Mouse (Mus musculus): Measurements from ENCODE around the gene Tor1b. TPM values are rescaled to one million over a fixed set of nuclear protein-coding genes. Genes with fewer than 3 reads are reported as not detected.

Tor1b gene
- total and polyA plus RNA-seq, 3 experiments = 17.1 to 26.4 (median 23.9) TPM

DNA sequence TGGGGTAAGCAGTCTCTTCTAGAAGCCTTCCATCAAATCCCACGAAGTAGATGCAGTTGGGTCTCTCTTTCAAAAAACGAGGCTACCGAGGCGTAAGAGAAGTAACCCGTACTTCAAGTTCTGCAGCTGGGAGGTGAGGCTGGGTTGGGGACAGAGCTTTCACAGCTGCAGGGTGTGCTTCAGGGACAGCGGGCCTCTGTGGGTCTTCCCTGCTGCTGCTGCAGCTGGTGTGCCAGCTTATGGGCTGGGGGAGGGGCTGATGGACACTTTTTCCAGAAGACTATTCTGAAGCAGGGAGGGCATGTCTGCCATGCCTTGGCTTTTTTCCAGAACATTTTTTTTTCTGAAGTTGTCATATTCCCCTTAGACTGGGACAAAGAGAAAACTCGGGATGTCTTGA lies 30.3 kb downstream of the Tor1b start:
- no peak overlapping the region for H3K27ac ChIP-seq
- no peak for DNase-seq
- no peak overlapping the region for H3K9ac ChIP-seq (ENCODE audit: low read depth, low read length)

DNA sequence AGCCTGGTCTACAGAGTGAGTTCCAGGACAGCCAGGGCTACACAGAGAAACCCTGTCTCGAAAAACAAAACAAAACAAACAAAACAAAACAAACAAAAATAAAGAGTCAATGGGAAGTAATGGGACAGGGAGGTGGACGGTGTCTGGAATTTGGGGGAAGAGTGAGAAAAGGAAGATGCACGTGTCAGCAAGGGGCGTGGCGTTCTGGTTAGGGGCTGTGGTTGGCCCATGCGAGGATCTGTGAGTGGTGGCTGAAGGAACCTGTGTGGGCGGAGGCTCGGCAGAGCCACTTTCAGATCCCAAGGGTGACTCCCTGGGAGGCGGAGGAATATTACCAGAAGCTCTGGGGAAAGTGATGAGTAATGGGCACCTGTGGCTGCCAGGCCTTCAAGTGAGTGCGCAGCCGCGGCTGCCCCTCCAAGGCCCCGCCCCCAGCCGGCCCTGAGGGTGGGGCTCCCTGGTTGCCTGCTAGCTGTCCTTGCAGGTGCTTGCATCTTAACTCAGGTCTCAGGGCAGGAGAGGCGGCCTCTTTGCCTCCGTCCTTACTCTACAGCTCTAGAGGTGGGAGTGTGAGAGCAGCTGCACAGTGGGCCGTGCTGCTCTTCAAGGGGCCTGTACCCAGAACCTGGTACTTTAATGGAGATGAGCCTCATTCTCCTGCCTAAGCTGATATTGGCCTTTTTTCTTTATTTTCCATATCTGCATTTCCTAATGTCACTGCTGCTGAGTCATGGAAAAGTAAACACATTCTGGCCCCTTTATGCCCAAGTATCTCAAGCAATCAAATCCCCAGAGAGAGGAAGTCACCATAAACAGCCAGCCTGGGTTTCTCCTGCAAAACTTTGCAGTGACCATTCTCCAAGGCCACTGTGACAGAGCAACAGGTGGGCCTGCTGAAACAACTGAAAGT lies 32.6 kb downstream of the Tor1b start:
- intact Hi-C loops (cut with DNase I) = loop anchor here (10.0 kb wide), 1 partner anchor 1181 kb away; the partner anchor contains the start of gene Slc27a4
- no peak overlapping the region for H3K9ac ChIP-seq (ENCODE audit: low read depth, low read length)
- no peaks in the 10 kb centered on the region for H3K27me3 ChIP-seq (ENCODE audit: control insufficient read depth, insufficient read depth, low read length)
- H3K36me3 ChIP-seq (ENCODE audit: control insufficient read depth, insufficient read depth, low read length) = no peaks in the 10 kb centered on the region
- H3K4me3 ChIP-seq = no peak overlapping the region
- peak in 1 of 2 experiments; percentile 49 for DNase-seq
- 0 out of 2 replicates have a peak, but pooled peaks cover 2% of the 10 kb centered on the region for H3K79me2 ChIP-seq (replicated peaks; ENCODE audit: control insufficient read depth, insufficient read depth, low read length)
- WGBS = 37% methylated on average over 17 of the region's 17 CpGs
- no peak overlapping the region for H3K27ac ChIP-seq
- no peak for TF ChIP-seq CTCF (IDR thresholded peaks at IDR 0.05)
- no peak for TF ChIP-seq EP300 (IDR thresholded peaks at IDR 0.05; ENCODE audit: insufficient read depth, low read depth, low read length)
- TF ChIP-seq POLR2A (IDR thresholded peaks at IDR 0.05; ENCODE audit: insufficient read depth, low read depth, low read length) = no peak
- H3K4me1 ChIP-seq (ENCODE audit: control insufficient read depth, insufficient read depth, low read length) = peaks cover 3% of the 10 kb centered on the region; the same call in 1 of the 2 replicates

More for the DNA sequence above, 30.3 kb downstream of the Tor1b start:
- Histone ChIP-seq H3K36me3 (ENCODE audit: control insufficient read depth, insufficient read depth, low read length) (no peaks in the 10 kb centered on the region), H3K4me1 (ENCODE audit: control insufficient read depth, insufficient read depth, low read length) (peaks cover 3% of the 10 kb centered on the region; the same call in 1 of the 2 replicates), H3K27me3 (ENCODE audit: control insufficient read depth, insufficient read depth, low read length) (no peaks in the 10 kb centered on the region), H3K79me2 (replicated peaks; ENCODE audit: control insufficient read depth, insufficient read depth, low read length) (0 out of 2 replicates have a peak, but pooled peaks cover 2% of the 10 kb centered on the region), H3K4me3 (no peak overlapping the region)
- TF ChIP-seq EP300 (IDR thresholded peaks at IDR 0.05; ENCODE audit: insufficient read depth, low read depth, low read length) (no peak), CTCF (IDR thresholded peaks at IDR 0.05) (no peak), POLR2A (IDR thresholded peaks at IDR 0.05; ENCODE audit: insufficient read depth, low read depth, low read length) (no peak)
- intact Hi-C loops (cut with DNase I) = loop anchor here (10.0 kb wide), 1 partner anchor 1178 kb away; the partner anchor contains the start of gene Slc27a4
- 54% methylated on average over 7 of the region's 7 CpGs for WGBS

GRCm38 (mm10) chr2:30990221-30990620 lies 37.5 kb downstream of the Tor1b start:
- no peak overlapping the region for H3K27ac ChIP-seq
- no peaks in the 10 kb centered on the region for H3K4me1 ChIP-seq (ENCODE audit: control insufficient read depth, insufficient read depth, low read length)
- TF ChIP-seq POLR2A (IDR thresholded peaks at IDR 0.05; ENCODE audit: insufficient read depth, low read depth, low read length) (no peak), CTCF (IDR thresholded peaks at IDR 0.05) (no peak), EP300 (IDR thresholded peaks at IDR 0.05; ENCODE audit: insufficient read depth, low read depth, low read length) (no peak)
- H3K4me3 ChIP-seq = no peak overlapping the region
- no peaks in the 10 kb centered on the region for H3K36me3 ChIP-seq (ENCODE audit: control insufficient read depth, insufficient read depth, low read length)
- intact Hi-C loops (cut with DNase I) = no loop called here
- H3K79me2 ChIP-seq (replicated peaks; ENCODE audit: control insufficient read depth, insufficient read depth, low read length) = no peaks in the 10 kb centered on the region
- no peak overlapping the region for H3K9ac ChIP-seq (ENCODE audit: low read depth, low read length)
- no peak for DNase-seq
- H3K27me3 ChIP-seq (ENCODE audit: control insufficient read depth, insufficient read depth, low read length) = no peaks in the 10 kb centered on the region
- 84% methylated on average over 9 of the region's 9 CpGs for WGBS

DNA sequence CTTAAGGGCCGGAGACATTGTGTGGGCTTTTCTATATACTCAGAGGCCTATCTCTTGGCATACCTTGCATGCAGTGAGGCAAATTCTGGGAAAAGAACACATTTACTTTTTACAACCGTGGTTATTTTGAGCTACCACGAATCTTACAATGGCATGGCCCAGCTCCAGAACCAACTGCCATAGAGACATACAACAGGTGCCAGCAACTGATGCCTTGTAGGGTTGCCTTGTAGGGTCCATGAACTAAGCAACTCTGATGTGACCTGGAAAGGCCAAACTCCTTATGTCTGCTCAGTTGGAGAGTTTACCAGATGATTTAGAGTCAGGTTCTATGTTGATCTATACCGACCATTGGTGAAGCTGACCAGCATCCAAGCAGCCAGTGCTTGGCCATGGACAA lies 42.1 kb downstream of the Tor1b start:
- no peaks in the 10 kb centered on the region for H3K27me3 ChIP-seq (ENCODE audit: control insufficient read depth, insufficient read depth, low read length)
- peak overlapping the region; percentile 84; the same call in 1 of the 2 replicates for H3K27ac ChIP-seq
- 67% methylated on average over 4 of the region's 4 CpGs for WGBS
- H3K36me3 ChIP-seq (ENCODE audit: control insufficient read depth, insufficient read depth, low read length) = no peaks in the 10 kb centered on the region
- intact Hi-C loops (cut with DNase I) = no loop called here
- no peak overlapping the region for H3K9ac ChIP-seq (ENCODE audit: low read depth, low read length)
- TF ChIP-seq EP300 (IDR thresholded peaks at IDR 0.05; ENCODE audit: insufficient read depth, low read depth, low read length) (no peak), CTCF (IDR thresholded peaks at IDR 0.05) (no peak), POLR2A (IDR thresholded peaks at IDR 0.05; ENCODE audit: insufficient read depth, low read depth, low read length) (no peak)
- H3K4me1 ChIP-seq (ENCODE audit: control insufficient read depth, insufficient read depth, low read length) = no peaks in the 10 kb centered on the region
- H3K4me3 ChIP-seq = no peak overlapping the region
- no peak for DNase-seq
- no peaks in the 10 kb centered on the region for H3K79me2 ChIP-seq (replicated peaks; ENCODE audit: control insufficient read depth, insufficient read depth, low read length)

DNA sequence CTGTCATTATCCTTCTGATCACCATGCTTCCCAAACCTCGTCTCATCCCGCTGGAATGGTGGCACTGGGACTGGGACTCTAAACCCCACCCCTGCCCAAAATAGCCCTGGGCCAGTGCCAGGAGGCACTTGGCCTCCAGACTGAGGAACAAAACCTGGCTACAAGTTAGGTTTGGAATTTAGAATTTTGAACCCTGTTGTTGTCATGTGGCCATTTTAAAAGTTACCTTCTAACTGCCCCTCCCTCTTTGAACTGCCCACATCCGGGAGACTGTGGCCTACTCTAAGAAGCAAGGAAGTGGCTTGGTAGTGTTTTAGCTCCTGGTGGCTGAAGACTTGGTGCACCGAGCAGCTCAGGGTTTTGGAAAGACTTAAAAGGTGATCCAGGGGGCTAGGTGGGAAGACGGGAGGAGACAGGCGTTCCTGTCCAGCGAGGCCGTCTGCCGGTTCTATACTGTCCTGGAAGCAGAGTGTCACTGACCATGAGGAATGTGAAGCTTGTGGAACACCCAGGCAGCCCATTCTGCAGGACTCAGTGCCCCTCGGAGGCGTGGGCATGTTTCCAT lies 42.8 kb downstream of the Tor1b start:
- TF ChIP-seq EP300 (IDR thresholded peaks at IDR 0.05; ENCODE audit: insufficient read depth, low read depth, low read length) (no peak), POLR2A (IDR thresholded peaks at IDR 0.05; ENCODE audit: insufficient read depth, low read depth, low read length) (peak; percentile 33; the same call in 1 of the 2 replicates), CTCF (IDR thresholded peaks at IDR 0.05) (no peak)
- intact Hi-C loops (cut with DNase I) = no loop called here
- Histone ChIP-seq H3K36me3 (ENCODE audit: control insufficient read depth, insufficient read depth, low read length) (no peaks in the 10 kb centered on the region), H3K27me3 (ENCODE audit: control insufficient read depth, insufficient read depth, low read length) (no peaks in the 10 kb centered on the region), H3K4me1 (ENCODE audit: control insufficient read depth, insufficient read depth, low read length) (no peaks in the 10 kb centered on the region), H3K27ac (peak overlapping the region; percentile 84), H3K4me3 (peak overlapping the region; percentile 46), H3K9ac (ENCODE audit: low read depth, low read length) (peak overlapping the region; percentile 43), H3K79me2 (replicated peaks; ENCODE audit: control insufficient read depth, insufficient read depth, low read length) (no peaks in the 10 kb centered on the region)
- 57% methylated on average over 11 of the region's 11 CpGs for WGBS
- peak; percentile 68 to 69 for DNase-seq

Measured in heart, adult 2 months (tissue).